Mouse (Mus musculus) kidney, adult 2 months (tissue): ENCODE measurements at regions not wholly inside any gene's neighbourhood (a gene's known extent, or its start where the extent isn't known, plus 50 kb on each side); places are given as distances from the start of the nearest gene placed in this dataset.

Source experiments
- CTCF ChIP-seq: fragments of 200-500 bp; conservative IDR thresholded peaks from 2 replicates; pipeline ENCODE4 v1.5.1; 2011; ENCODE audit warnings: low read depth, mild to moderate bottlenecking, control low read depth, low read length, moderate library complexity, mixed read lengths; ENCODE audit not compliant: insufficient read depth, insufficient read length
- POLR2A ChIP-seq: fragments of 200-500 bp; IDR thresholded peaks from one replicate; pipeline ENCODE4 v1.6.1; 2011; ENCODE audit warnings: low read depth, low read length, control low read depth

DNA sequence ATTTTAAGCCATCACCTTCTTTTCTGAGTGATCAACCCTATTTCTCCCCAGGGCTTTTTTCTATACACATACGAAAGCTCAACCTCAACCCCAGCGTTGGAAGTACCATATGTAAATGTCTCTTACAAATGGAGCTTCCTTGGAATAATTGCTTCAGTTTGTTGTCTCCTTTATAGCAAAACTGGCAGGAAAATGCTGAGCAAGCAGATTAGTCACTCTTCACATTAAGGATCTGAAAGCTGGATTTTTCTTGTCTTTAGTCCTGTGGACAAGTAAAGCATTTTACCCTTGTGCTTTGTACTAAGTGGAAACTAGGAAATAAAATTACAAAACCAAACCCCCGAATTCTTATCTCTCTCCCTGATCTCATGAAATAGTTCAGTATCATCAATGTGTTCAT is 145.8 kb downstream of the Etaa1 start:
- TF ChIP-seq CTCF: no peak
- TF ChIP-seq POLR2A: no peak
